Mouse (Mus musculus): ENCODE results near the gene Nol8.

GRCm38 (mm10) chr13:49653180-49653541 is 283 bp downstream of the Nol8 start:
- TF ChIP-seq GABPA (IDR thresholded peaks at IDR 0.05; ENCODE audit: low read depth, low read length) (no peak), CTCF (IDR thresholded peaks at IDR 0.05 in 2 of 3, conservative IDR thresholded peaks at IDR 0.05 in 1 of 3; ENCODE audit: control insufficient read depth in 1 of 3, insufficient read depth in 1 of 3, low read depth in 2 of 3, low read length in 3 of 3, poor library complexity in 1 of 3, severe bottlenecking in 1 of 3) (no peak), TCF12 (IDR thresholded peaks at IDR 0.05; ENCODE audit: low read depth, low read length) (peak; percentile 8; the same call in 1 of the 2 replicates), USF1 (IDR thresholded peaks at IDR 0.05; ENCODE audit: low read depth, low read length) (peak; percentile 85), NRF1 (IDR thresholded peaks at IDR 0.05; ENCODE audit: insufficient read depth, low read depth, low read length, poor library complexity, severe bottlenecking) (no peak)
